Mouse (Mus musculus) bone marrow, adult 2 months (tissue): ENCODE measurements at regions not wholly inside any gene's neighbourhood (a gene's known extent, or its start where the extent isn't known, plus 50 kb on each side); places are given as distances from the start of the nearest gene placed in this dataset.

ENCODE experiments used
- H3K27ac ChIP-seq: fragments of 200-500 bp; 2 replicates; pipeline ENCODE4 v1.5.1; 2012; ENCODE audit warnings: low read depth, mild to moderate bottlenecking, control low read depth, inconsistent platforms, low read length; ENCODE audit not compliant: control insufficient read depth, poor library complexity, insufficient read depth
- H3K4me1 ChIP-seq: fragments of 200-500 bp; 2 replicates; pipeline ENCODE4 v1.6.1; 2011; ENCODE audit warnings: low read length; ENCODE audit not compliant: control insufficient read depth, insufficient read depth
- H3K4me3 ChIP-seq: fragments of 200-500 bp; replicated peaks from 2 replicates; pipeline ENCODE3; 2011; ENCODE audit warnings: mild to moderate bottlenecking, low read depth, low read length, control low read depth; ENCODE audit not compliant: control insufficient read depth
- CTCF ChIP-seq: fragments of 200-500 bp; IDR thresholded peaks from 2 replicates; pipeline ENCODE4 v1.5.1; 2011; ENCODE audit warnings: low read length, control low read depth; ENCODE audit not compliant: control insufficient read depth, insufficient read depth
- POLR2A ChIP-seq: fragments of 200-500 bp; IDR thresholded peaks from 2 replicates; pipeline ENCODE4 v1.6.1; 2011; ENCODE audit warnings: low read depth, mild to moderate bottlenecking, control low read depth, low read length, borderline replicate concordance; ENCODE audit not compliant: control insufficient read depth
- WGBS: fragments of 180-500 bp; shearing (Covaris S2); methylation state at CpG from one replicate; pipeline ENCODE4 v1.1.7; 2018; 5-methylcytosine and 5-hydroxymethylcytosine counted together

- WGBS, result 73% methylated on average over 2 of the region's 2 CpGs
- no peak for TF ChIP-seq POLR2A
- TF ChIP-seq CTCF, result no peak
- Histone ChIP-seq H3K4me1 (no peaks in the 10 kb centered on the region), H3K4me3 (no peak overlapping the region), H3K27ac (no peak overlapping the region)
Observed at GRCm38 (mm10) chr11:17451451-17451850, 194.1 kb downstream of the C1d start.

GRCm38 (mm10) chr11:17453530-17453929 lies 196.2 kb downstream of the C1d start:
- H3K27ac ChIP-seq, result no peak overlapping the region
- no peaks in the 10 kb centered on the region for H3K4me1 ChIP-seq
- TF ChIP-seq CTCF (no peak), POLR2A (no peak)
- WGBS, result 81% methylated on average over 9 of the region's 9 CpGs
- no peak overlapping the region for H3K4me3 ChIP-seq

- Histone ChIP-seq H3K4me3 (no peak overlapping the region), H3K27ac (no peak overlapping the region), H3K4me1 (no peaks in the 10 kb centered on the region)
- TF ChIP-seq POLR2A (no peak), CTCF (no peak)
- WGBS, result 82% methylated on average over 4 of the region's 4 CpGs
Observed at GRCm38 (mm10) chr11:17458946-17459345, 201.6 kb downstream of the C1d start.

- no peak overlapping the region for H3K27ac ChIP-seq
- no peak overlapping the region for H3K4me3 ChIP-seq
- WGBS, result 50% methylated on average over 11 of the region's 11 CpGs
- no peak for TF ChIP-seq CTCF
- TF ChIP-seq POLR2A, result no peak
- H3K4me1 ChIP-seq, result no peaks in the 10 kb centered on the region
Observed at GRCm38 (mm10) chr11:17460024-17460919, 202.9 kb downstream of the C1d start.

- WGBS, result 13% methylated on average over 13 of the region's 13 CpGs
- no peak overlapping the region for H3K4me3 ChIP-seq
Observed at GRCm38 (mm10) chr11:17460920-17461279, 203.5 kb downstream of the C1d start.

GRCm38 (mm10) chr11:17461701-17462100 lies 204.3 kb downstream of the C1d start:
- H3K4me1 ChIP-seq, result no peaks in the 10 kb centered on the region
- H3K4me3 ChIP-seq, result no peak overlapping the region
- H3K27ac ChIP-seq, result no peak overlapping the region
- WGBS, result 58% methylated on average over 1 of the region's 1 CpGs
- TF ChIP-seq POLR2A (no peak), CTCF (no peak)

More at GRCm38 (mm10) chr11:17460920-17461279, 203.5 kb downstream of the C1d start:
- Histone ChIP-seq H3K4me1 (no peaks in the 10 kb centered on the region), H3K27ac (no peak overlapping the region)
- no peak for TF ChIP-seq CTCF
- TF ChIP-seq POLR2A, result no peak

- no peak for TF ChIP-seq POLR2A
- no peak for TF ChIP-seq CTCF
- 70% methylated on average over 2 of the region's 2 CpGs for WGBS
- Histone ChIP-seq H3K4me3 (no peak overlapping the region), H3K27ac (no peak overlapping the region), H3K4me1 (no peaks in the 10 kb centered on the region)
Observed at GRCm38 (mm10) chr11:17464875-17465274, 207.5 kb downstream of the C1d start.

- H3K27ac ChIP-seq, result no peak overlapping the region
- no peak for TF ChIP-seq POLR2A
- no peak for TF ChIP-seq CTCF
- H3K4me1 ChIP-seq, result no peaks in the 10 kb centered on the region
- 74% methylated on average over 2 of the region's 2 CpGs for WGBS
- H3K4me3 ChIP-seq, result no peak overlapping the region
Observed at GRCm38 (mm10) chr11:17468431-17469165, 211.2 kb downstream of the C1d start.
